Comparison of ENCODE assay signal across 15 mouse cellular contexts in genomic region chr3:34638344-34638743, GRCm38 (mm10). TPM values are rescaled to one million over a fixed set of nuclear protein-coding genes. Genes with fewer than 3 reads are reported as not detected.
DNase-seq lines count a peak whose midpoint lies in the region; ATAC-seq lines count a peak whose summit lies in the region.
"Had no signal": no experiment of that assay in that cellular context is flagged by ENCODE, and none has a peak within 500 bp of the region (broad histone marks: within the 10 kb centered on the region; RNA-seq: fewer than 3 reads in every experiment).

No protein-coding gene starts in this region.

- H3K4me3 ChIP-seq in embryonic facial prominence, embryonic 15.5 days (replicated peaks): peak overlapping the region; percentile 12
- peak overlapping the region; percentile 30 for H3K4me3 ChIP-seq in hindbrain, embryonic 15.5 days
- peak overlapping the region; percentile 36 for H3K4me3 ChIP-seq in neural tube, embryonic 13.5 days
- H3K4me3 ChIP-seq: heart, adult 2 months; intestine, embryonic 15.5 days had no signal

- no peaks in the 10 kb centered on the region for H3K36me3 ChIP-seq in embryonic facial prominence, embryonic 15.5 days
- H3K36me3 ChIP-seq in hindbrain, embryonic 15.5 days: no peaks in the 10 kb centered on the region
- H3K36me3 ChIP-seq in neural tube, embryonic 13.5 days: no peaks in the 10 kb centered on the region
- H3K36me3 ChIP-seq: intestine, embryonic 15.5 days had no signal

- H3K27me3 ChIP-seq in embryonic facial prominence, embryonic 15.5 days: peaks cover 72% of the 10 kb centered on the region
- peaks cover 33% of the 10 kb centered on the region for H3K27me3 ChIP-seq in hindbrain, embryonic 15.5 days
- peaks cover 59% of the 10 kb centered on the region for H3K27me3 ChIP-seq in neural tube, embryonic 13.5 days

- no peak overlapping the region for H3K9ac ChIP-seq in embryonic facial prominence, embryonic 15.5 days
- peak overlapping the region; percentile 5; the same call in 1 of the 2 replicates for H3K9ac ChIP-seq in hindbrain, embryonic 15.5 days
- peak overlapping the region; percentile 46 for H3K9ac ChIP-seq in neural tube, embryonic 13.5 days
- H3K9ac ChIP-seq: intestine, embryonic 15.5 days had no signal

- peaks cover 22% of the 10 kb centered on the region for H3K4me1 ChIP-seq in embryonic facial prominence, embryonic 15.5 days
- H3K4me1 ChIP-seq in hindbrain, embryonic 15.5 days (replicated peaks): peaks cover 32% of the 10 kb centered on the region
- H3K4me1 ChIP-seq in neural tube, embryonic 13.5 days (replicated peaks): peaks cover 47% of the 10 kb centered on the region

- WGBS in embryonic facial prominence, embryonic 15.5 days: 6% methylated on average over 13 of the region's 13 CpGs
- WGBS in hindbrain, embryonic 15.5 days: 2% methylated on average over 13 of the region's 13 CpGs
- WGBS in neural tube, embryonic 13.5 days: under 1% methylated on average over 13 of the region's 13 CpGs

- 0 out of 2 replicates have a peak overlapping the region, but pooled peaks have one; percentile 17 for H3K4me2 ChIP-seq in embryonic facial prominence, embryonic 15.5 days (replicated peaks)
- peak overlapping the region; percentile 54 for H3K4me2 ChIP-seq in hindbrain, embryonic 15.5 days
- H3K4me2 ChIP-seq in neural tube, embryonic 13.5 days: peak overlapping the region; percentile 60
- H3K4me2 ChIP-seq: intestine, embryonic 15.5 days had no signal

- no peak for DNase-seq in frontal cortex, postnatal 10 days (ENCODE audit: low spot score in 2 of 2)
- DNase-seq in adipocyte (ENCODE audit: low spot score) (no peak), MN1 (ENCODE audit: low spot score) (no peak)
- DNase-seq in lung, postnatal 25 days (ENCODE audit: low spot score): no peak
- DNase-seq: adrenal gland, postnatal 14 days; cerebellum, adult 9-10 months; heart, adult 2 months; thymus, postnatal 4 days had no signal

- H3K9me3 ChIP-seq in embryonic facial prominence, embryonic 15.5 days (replicated peaks): no peaks in the 10 kb centered on the region
- no peaks in the 10 kb centered on the region for H3K9me3 ChIP-seq in hindbrain, embryonic 15.5 days
- no peaks in the 10 kb centered on the region for H3K9me3 ChIP-seq in neural tube, embryonic 13.5 days
- H3K9me3 ChIP-seq: intestine, embryonic 15.5 days had no signal

- peak; percentile 10; the same call in 1 of the 2 replicates for ATAC-seq in frontal cortex, adult (ENCODE audit: low TSS enrichment)
- ATAC-seq in embryonic facial prominence, embryonic 15.5 days (ENCODE audit: insufficient number of reproducible peaks, low FRiP score, low TSS enrichment, low read depth): no peak
- no peak for ATAC-seq in hindbrain, embryonic 15.5 days (ENCODE audit: low FRiP score, low read depth)
- ATAC-seq in neural tube, embryonic 13.5 days (ENCODE audit: low read depth): 0 out of 2 replicates have a peak, but pooled peaks have one; percentile 3

- H3K27ac ChIP-seq in embryonic facial prominence, embryonic 15.5 days (replicated peaks): no peak overlapping the region
- H3K27ac ChIP-seq in hindbrain, embryonic 15.5 days (replicated peaks): peak overlapping the region; percentile 61
- H3K27ac ChIP-seq in neural tube, embryonic 13.5 days (replicated peaks): no peak overlapping the region
- H3K27ac ChIP-seq: heart, adult 2 months; intestine, embryonic 15.5 days; macrophage had no signal

RNA-seq across cellular contexts. Expression of gene Sox2, which starts 11.9 kb away (rescaled TPM):
- 6.5 and 7.4 TPM in 2 replicates for polyA plus RNA-seq in embryonic facial prominence, embryonic 15.5 days (2015; fragmentation: Nextera tagmentation; extraction: Ambion mirVana)
- 18.3 and 19.2 TPM in 2 replicates for polyA plus RNA-seq in hindbrain, embryonic 15.5 days (2015; fragmentation: Nextera tagmentation; extraction: Ambion mirVana)
- polyA plus RNA-seq in neural tube, embryonic 13.5 days (2015; fragmentation: Nextera tagmentation; extraction: Ambion mirVana): 20.9 TPM in 2 replicates
- polyA plus RNA-seq: liver, adult 2 months; macrophage had no signal

Comparison
In these comparisons a context has a peak if more than half of its experiments do, and no peak if none do; other contexts are left out.
1. ATAC-seq: peak in frontal cortex, adult (single experiment) and neural tube, embryonic 13.5 days (single experiment); none in embryonic facial prominence, embryonic 15.5 days (single experiment) and hindbrain, embryonic 15.5 days (single experiment).
2. Peak in every context shown above with its lines, with median percentiles within 50 percentile points of each other: H3K4me2 ChIP-seq and H3K4me3 ChIP-seq.